Mouse (Mus musculus): ENCODE data around the gene Emx1.
"Not testable (repeated sequence)": the region's sequence is repeated elsewhere in the genome, so short reads cannot be mapped to it uniquely, and the experiment has no call there.

Emx1 gene

GRCm38 (mm10) chr6:85187340-85188211 lies at the start of gene Emx1:
TSS of gene Emx1 (plus strand) at chr6:85187438.
- peak; percentile 66 for DNase-seq (ENCODE audit: low spot score)

- DNase-seq (ENCODE audit: low spot score) = no peak
These were observed 47.7 kb upstream of the Emx1 start for GRCm38 (mm10) chr6:85139534-85139933.

GRCm38 (mm10) chr6:85141013-85141412 lies 46.2 kb upstream of the Emx1 start:
- DNase-seq (ENCODE audit: low spot score) = peak; percentile 73

- DNase-seq (ENCODE audit: low spot score) = no peak
These were observed 42.8 kb upstream of the Emx1 start for GRCm38 (mm10) chr6:85144466-85144865.

GRCm38 (mm10) chr6:85147636-85148035 lies 39.6 kb upstream of the Emx1 start:
- DNase-seq (ENCODE audit: low spot score) = no peak

- no peak for DNase-seq (ENCODE audit: low spot score)
These were observed 36.9 kb upstream of the Emx1 start for GRCm38 (mm10) chr6:85150386-85150785.

- DNase-seq (ENCODE audit: low spot score) = peak; percentile 92
These were observed 33.2 kb upstream of the Emx1 start for GRCm38 (mm10) chr6:85153970-85154540.

- peak; percentile 84 for DNase-seq (ENCODE audit: low spot score)
These were observed 32.2 kb upstream of the Emx1 start for GRCm38 (mm10) chr6:85154861-85155528.

GRCm38 (mm10) chr6:85156551-85156950 lies 30.7 kb upstream of the Emx1 start:
- not testable (repeated sequence) for DNase-seq (ENCODE audit: low spot score)

- not testable (repeated sequence) for DNase-seq (ENCODE audit: low spot score)
These were observed 29.0 kb upstream of the Emx1 start for GRCm38 (mm10) chr6:85158040-85158804.

- DNase-seq (ENCODE audit: low spot score) = peak; percentile 74
These were observed 28.0 kb upstream of the Emx1 start for GRCm38 (mm10) chr6:85159092-85159760.

GRCm38 (mm10) chr6:85160201-85160923 lies 26.9 kb upstream of the Emx1 start:
- DNase-seq (ENCODE audit: low spot score) = peak; percentile 94

GRCm38 (mm10) chr6:85165440-85165921 lies 21.8 kb upstream of the Emx1 start:
- no peak for DNase-seq (ENCODE audit: low spot score)

GRCm38 (mm10) chr6:85179569-85179968 lies 7.7 kb upstream of the Emx1 start:
- DNase-seq (ENCODE audit: low spot score) = no peak

GRCm38 (mm10) chr6:85180036-85180435 lies 7.2 kb upstream of the Emx1 start:
- no peak for DNase-seq (ENCODE audit: low spot score)

GRCm38 (mm10) chr6:85183951-85184350 lies 3.3 kb upstream of the Emx1 start:
- no peak for DNase-seq (ENCODE audit: low spot score)

GRCm38 (mm10) chr6:85186033-85186743 lies 1.1 kb upstream of the Emx1 start:
- DNase-seq (ENCODE audit: low spot score) = peak; percentile 54

- DNase-seq (ENCODE audit: low spot score) = peak; percentile 33
These were observed 536 bp upstream of the Emx1 start for GRCm38 (mm10) chr6:85186744-85187059.

GRCm38 (mm10) chr6:85188256-85189110 lies 1.2 kb downstream of the Emx1 start:
- DNase-seq (ENCODE audit: low spot score) = peak; percentile 53
